ENCODE assay signal across 18 mouse cellular contexts in genomic region chr17:88389668-88390461, GRCm38 (mm10). TPM values are rescaled to one million over a fixed set of nuclear protein-coding genes. Genes with fewer than 3 reads are reported as not detected.
DNase-seq lines count a peak whose midpoint lies in the region; ATAC-seq lines count a peak whose summit lies in the region.
"Had no signal": no experiment of that assay in that cellular context is flagged by ENCODE, and none has a peak within 500 bp of the region (broad histone marks: within the 10 kb centered on the region; RNA-seq: fewer than 3 reads in every experiment).

No protein-coding gene starts in this region.

- no peaks in the 10 kb centered on the region for H3K9me3 ChIP-seq in limb, embryonic 10.5 days (replicated peaks)
- H3K9me3 ChIP-seq: forebrain, embryonic 10.5 days; neural tube, embryonic 15.5 days had no signal

- H3K4me1 ChIP-seq in limb, embryonic 10.5 days: no peaks in the 10 kb centered on the region
- H3K4me1 ChIP-seq: forebrain, embryonic 10.5 days; neural tube, embryonic 15.5 days had no signal

- no peak overlapping the region for H3K27ac ChIP-seq in limb, embryonic 10.5 days
- H3K27ac ChIP-seq: forebrain, embryonic 10.5 days; hindbrain, embryonic 14.5 days; left cerebral cortex, adult 2 months; neural tube, embryonic 15.5 days had no signal

- no peak overlapping the region for H3K4me3 ChIP-seq in limb, embryonic 10.5 days
- H3K4me3 ChIP-seq: forebrain, embryonic 10.5 days; left cerebral cortex, adult 2 months; myocyte; neural tube, embryonic 15.5 days had no signal

- peak; percentile 30 to 52 for DNase-seq in cerebellum, postnatal 14 days
- no peak for DNase-seq in cerebellum, adult 9-10 months
- DNase-seq in kidney, adult 9 months: peak; percentile 12
- DNase-seq in kidney, adult 11 months: no peak
- peak; percentile 46 for DNase-seq in ZHBTc4 (ENCODE audit: low read depth, low spot score)
- DNase-seq in limb, embryonic 10.5 days (ENCODE audit: low spot score): peak; percentile 29
- DNase-seq in thymus, postnatal 36 days: no peak
- DNase-seq: adrenal gland, adult 8-10 months; heart, postnatal 14 days; kidney, adult 18-20 months; lung, adult 18-20 months; lung, postnatal 36 days had no signal

- ATAC-seq in erythroid progenitor cell, adult 5-6 weeks (replicated peaks; ENCODE audit: low FRiP score, poor library complexity, severe bottlenecking): no peak

- no peaks in the 10 kb centered on the region for H3K27me3 ChIP-seq in limb, embryonic 10.5 days (ENCODE audit: low read depth, poor library complexity, severe bottlenecking)
- H3K27me3 ChIP-seq: neural tube, embryonic 15.5 days had no signal

- H3K36me3 ChIP-seq in limb, embryonic 10.5 days: no peaks in the 10 kb centered on the region
- H3K36me3 ChIP-seq: forebrain, embryonic 10.5 days; neural tube, embryonic 15.5 days had no signal

- WGBS in limb, embryonic 10.5 days: 65% methylated on average over 14 of the region's 14 CpGs

RNA-seq across cellular contexts. Expression of gene Foxn2, which starts 50.6 kb away (rescaled TPM):
- 14.3 and 16.2 TPM in 2 replicates for polyA plus RNA-seq in limb, embryonic 10.5 days (2016; fragmentation: Nextera tagmentation; extraction: Ambion mirVana)
- total RNA-seq in erythroid progenitor cell, adult 5-6 weeks (2015; ENCODE audit: low replicate concordance): 13.0 and 20.5 TPM in 2 replicates
- total RNA-seq in erythroid progenitor cell, adult 5-6 weeks (2017; ENCODE audit: low replicate concordance): 13.9 and 16.8 TPM in 2 replicates

Comparison
In these comparisons a context has a peak if more than half of its experiments do, and no peak if none do; other contexts are left out.
1. DNase-seq: peak in cerebellum, postnatal 14 days (2 of 2), kidney, adult 9 months (single experiment), ZHBTc4 (single experiment) and limb, embryonic 10.5 days (single experiment); none in cerebellum, adult 9-10 months (single experiment), kidney, adult 11 months (single experiment) and thymus, postnatal 36 days (0 of 2).